Mouse (Mus musculus) MEL (cell line): ENCODE data around the gene Epb41l5. TPM values are rescaled to one million over a fixed set of nuclear protein-coding genes. Genes with fewer than 3 reads are reported as not detected.

Source experiments
- DNase-seq: peaks from one replicate; pipeline ENCODE4 v3.0.0; 2011; ENCODE audit warnings: low read depth, low spot score
- H3K27ac ChIP-seq: 2 replicates; pipeline ENCODE4 v1.5.1; 2012; ENCODE audit warnings: low read depth, mild to moderate bottlenecking, control low read depth, low read length, moderate library complexity; ENCODE audit not compliant: control insufficient read depth
- H3K27me3 ChIP-seq, 2 experiments: fragments of 150-350 bp in 1 of 2; sonication (generic) in 1 of 2; 2 replicates each; pipeline ENCODE4 v1.6.1; 2012; ENCODE audit warnings: low read length in 2 of 2, mild to moderate bottlenecking in 2 of 2, improper control_type of control experiment in 1 of 2, moderate library complexity in 1 of 2; ENCODE audit not compliant: insufficient read depth in 2 of 2, control insufficient read depth in 1 of 2
- H3K36me3 ChIP-seq, 2 experiments: 2 replicates each; pipeline ENCODE4 v1.6.1; 2012 to 2014; ENCODE audit warnings: low read length in 2 of 2, improper control_type of control experiment in 1 of 2, inconsistent platforms in 1 of 2, mild to moderate bottlenecking in 1 of 2; ENCODE audit not compliant: insufficient read depth in 2 of 2, control insufficient read depth in 1 of 2
- H3K4me1 ChIP-seq, 2 experiments: fragments of 150-350 bp in 1 of 2; sonication (generic) in 1 of 2; 2 replicates each; pipeline ENCODE4 v1.6.1; 2012; ENCODE audit warnings: low read length in 2 of 2, improper control_type of control experiment in 1 of 2, mild to moderate bottlenecking in 1 of 2; ENCODE audit not compliant: insufficient read depth in 2 of 2, control insufficient read depth in 1 of 2
- H3K4me3 ChIP-seq, 2 experiments: fragments of 150-350 bp in 1 of 2; sonication (generic) in 1 of 2; 2 replicates each; pipeline ENCODE4 v1.5.1; 2012; ENCODE audit warnings: low read depth in 2 of 2, low read length in 2 of 2, mild to moderate bottlenecking in 2 of 2, moderate library complexity in 2 of 2, control low read depth in 1 of 2, improper control_type of control experiment in 1 of 2; ENCODE audit not compliant: control insufficient read depth in 1 of 2, insufficient read depth in 1 of 2
- H3K79me2 ChIP-seq: 2 replicates; pipeline ENCODE4 v1.6.1; 2012; ENCODE audit warnings: mild to moderate bottlenecking, low read length, moderate library complexity; ENCODE audit not compliant: control insufficient read depth, poor library complexity, insufficient read depth
- H3K9ac ChIP-seq: 2 replicates; pipeline ENCODE4 v1.6.1; 2012; ENCODE audit warnings: low read depth, mild to moderate bottlenecking, control low read depth, low read length, moderate library complexity; ENCODE audit not compliant: control insufficient read depth, poor library complexity, severe bottlenecking
- H3K9me3 ChIP-seq: fragments of 150-350 bp; sonication (generic); replicated peaks from 2 replicates; pipeline ENCODE4 v1.6.1; 2012; ENCODE audit warnings: mild to moderate bottlenecking, low read length, improper control_type of control experiment, moderate library complexity; ENCODE audit not compliant: insufficient read depth
- BHLHE40 ChIP-seq: IDR thresholded peaks from 2 replicates; pipeline ENCODE4 v1.6.1; 2012; ENCODE audit warnings: low read depth, mild to moderate bottlenecking, inconsistent platforms, low read length, improper control_type of control experiment, borderline replicate concordance
- CHD2 ChIP-seq: IDR thresholded peaks from 2 replicates; pipeline ENCODE4 v1.6.1; 2011; ENCODE audit warnings: low read length, improper control_type of control experiment
- CTCF ChIP-seq, 3 experiments: IDR thresholded peaks in 2 of 3; conservative IDR thresholded peaks in 1 of 3; 2 replicates each; pipeline ENCODE4 v1.5.1; 2011 to 2012; ENCODE audit warnings: low read length in 3 of 3, low read depth in 2 of 3, mild to moderate bottlenecking in 2 of 3, improper control_type of control experiment in 1 of 3, inconsistent platforms in 1 of 3, mixed read lengths in 1 of 3, moderate library complexity in 1 of 3; ENCODE audit not compliant: control insufficient read depth in 1 of 3, insufficient read depth in 1 of 3, poor library complexity in 1 of 3, severe bottlenecking in 1 of 3
- E2F4 ChIP-seq: IDR thresholded peaks from 2 replicates; pipeline ENCODE4 v1.6.1; 2011; ENCODE audit warnings: low read depth, low read length, improper control_type of control experiment, borderline replicate concordance
- ELF1 ChIP-seq: IDR thresholded peaks from 2 replicates; pipeline ENCODE4 v1.6.1; 2014; ENCODE audit warnings: low read depth, mild to moderate bottlenecking, inconsistent platforms, low read length, improper control_type of control experiment, moderate library complexity
- EP300 ChIP-seq, 2 experiments: IDR thresholded peaks; 2 replicates each; pipeline ENCODE4 v1.6.1; 2011; ENCODE audit warnings: improper control_type of control experiment in 2 of 2, low read length in 2 of 2, low read depth in 1 of 2, mild to moderate bottlenecking in 1 of 2
- GABPA ChIP-seq: IDR thresholded peaks from 2 replicates; pipeline ENCODE4 v1.6.1; 2012; ENCODE audit warnings: low read depth, mild to moderate bottlenecking, inconsistent platforms, low read length, improper control_type of control experiment, moderate library complexity
- GATA1 ChIP-seq: IDR thresholded peaks from 2 replicates; pipeline ENCODE4 v1.6.1; 2011; ENCODE audit warnings: low read depth, low read length, improper control_type of control experiment
- HCFC1 ChIP-seq: IDR thresholded peaks from 2 replicates; pipeline ENCODE4 v1.6.1; 2012; ENCODE audit warnings: low read depth, mild to moderate bottlenecking, inconsistent platforms, low read length, improper control_type of control experiment, moderate library complexity
- JUND ChIP-seq: IDR thresholded peaks from 2 replicates; pipeline ENCODE4 v1.6.1; 2011; ENCODE audit warnings: low read depth, mild to moderate bottlenecking, improper control_type of control experiment, low read length
- MEF2A ChIP-seq: IDR thresholded peaks from 2 replicates; pipeline ENCODE4 v1.6.1; 2014; ENCODE audit warnings: low read depth, mild to moderate bottlenecking, inconsistent platforms, low read length, improper control_type of control experiment; ENCODE audit not compliant: poor library complexity, insufficient replicate concordance, severe bottlenecking; ENCODE audit errors: extremely low read depth
- MXI1 ChIP-seq: IDR thresholded peaks from 2 replicates; pipeline ENCODE4 v1.6.1; 2011; ENCODE audit warnings: mild to moderate bottlenecking, low read depth, low read length, improper control_type of control experiment
- MYB ChIP-seq: IDR thresholded peaks from 2 replicates; pipeline ENCODE4 v1.6.1; 2011; ENCODE audit warnings: mild to moderate bottlenecking, low read depth, low read length, improper control_type of control experiment
- NELFE ChIP-seq: IDR thresholded peaks from 2 replicates; pipeline ENCODE4 v1.6.1; 2011; ENCODE audit warnings: low read depth, low read length, improper control_type of control experiment
- POLR2AphosphoS5 ChIP-seq: IDR thresholded peaks from 2 replicates; pipeline ENCODE4 v1.6.1; 2012; ENCODE audit warnings: low read depth, borderline replicate concordance, mild to moderate bottlenecking, inconsistent platforms, low read length, moderate library complexity, mixed read lengths
- RAD21 ChIP-seq: IDR thresholded peaks from 2 replicates; pipeline ENCODE4 v1.6.1; 2011; ENCODE audit warnings: mild to moderate bottlenecking, low read depth, low read length, improper control_type of control experiment
- RCOR1 ChIP-seq: IDR thresholded peaks from 2 replicates; pipeline ENCODE4 v1.6.1; 2012; ENCODE audit warnings: low read depth, mild to moderate bottlenecking, inconsistent platforms, low read length, improper control_type of control experiment
- SIN3A ChIP-seq: IDR thresholded peaks from 2 replicates; pipeline ENCODE4 v1.6.1; 2012; ENCODE audit warnings: low read length, improper control_type of control experiment, inconsistent platforms
- TCF12 ChIP-seq: IDR thresholded peaks from 2 replicates; pipeline ENCODE4 v1.6.1; 2014; ENCODE audit warnings: low read depth, mild to moderate bottlenecking, inconsistent platforms, low read length, improper control_type of control experiment, moderate library complexity
- USF2 ChIP-seq, 2 experiments: IDR thresholded peaks; 2 replicates each; pipeline ENCODE4 v1.6.1; 2011 to 2012; ENCODE audit warnings: improper control_type of control experiment in 2 of 2, low read length in 2 of 2, borderline replicate concordance in 1 of 2, inconsistent platforms in 1 of 2, low read depth in 1 of 2, mild to moderate bottlenecking in 1 of 2; ENCODE audit not compliant: insufficient read depth in 1 of 2
- ZNF384 ChIP-seq: IDR thresholded peaks from 2 replicates; pipeline ENCODE4 v1.6.1; 2012; ENCODE audit warnings: low read depth, mild to moderate bottlenecking, inconsistent platforms, low read length, improper control_type of control experiment
- polyA plus RNA-seq, 2 experiments: library from polyadenylated mRNA; stranded (reverse) in 1 of 2; unstranded in 1 of 2; fragments of >175 nt in 1 of 2; fragments of >200 nt in 1 of 2; gene quantifications; 2 replicates each; pipeline versions ENCODE4 v1.2.1 to v1.2.4; 2012; ENCODE audit warnings: low replicate concordance in 2 of 2, low read depth in 1 of 2; ENCODE audit not compliant: insufficient read length in 2 of 2, insufficient read depth in 1 of 2, missing spikeins in 1 of 2
- total RNA-seq: library from RNA; depleted of rRNA; stranded (reverse); fragments of 300-350 nt; gene quantifications from 2 replicates; pipeline ENCODE4 v1.2.3, GENCODE M21; 2012

The Epb41l5 gene
- total and polyA plus RNA-seq, 3 experiments = 7.0 to 8.8 TPM; not detected in 1

DNA sequence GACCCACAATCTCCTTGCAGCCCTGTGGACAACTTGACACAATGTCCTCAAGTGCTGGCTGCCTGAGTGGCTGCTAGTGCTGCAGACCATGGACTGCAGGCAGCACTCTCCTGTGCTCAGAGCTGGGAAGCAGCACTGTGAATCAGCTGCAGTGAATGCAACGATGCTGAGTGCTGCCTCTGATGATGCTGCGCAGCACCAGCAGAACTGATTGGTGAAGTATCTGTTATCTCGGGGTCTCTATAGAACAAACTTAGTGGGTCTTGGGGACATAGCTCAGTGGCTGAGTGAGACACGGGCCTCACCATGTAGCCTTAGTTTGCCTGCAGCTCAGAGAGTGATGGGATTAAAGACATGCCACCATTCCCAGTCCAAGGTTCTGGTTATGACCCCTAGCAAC is 103.1 kb downstream of the Epb41l5 start:
- no peak for DNase-seq
- Histone ChIP-seq H3K4me3 (no peak overlapping the region), H3K79me2 (no peaks in the 10 kb centered on the region), H3K27ac (no peak overlapping the region), H3K27me3 (no peaks in the 10 kb centered on the region), H3K9ac (no peak overlapping the region), H3K4me1 (no peaks in the 10 kb centered on the region), H3K9me3 (no peaks in the 10 kb centered on the region), H3K36me3 (no peaks in the 10 kb centered on the region; a peak in 1 of 4 replicates)
- TF ChIP-seq POLR2AphosphoS5 = no peak

DNA sequence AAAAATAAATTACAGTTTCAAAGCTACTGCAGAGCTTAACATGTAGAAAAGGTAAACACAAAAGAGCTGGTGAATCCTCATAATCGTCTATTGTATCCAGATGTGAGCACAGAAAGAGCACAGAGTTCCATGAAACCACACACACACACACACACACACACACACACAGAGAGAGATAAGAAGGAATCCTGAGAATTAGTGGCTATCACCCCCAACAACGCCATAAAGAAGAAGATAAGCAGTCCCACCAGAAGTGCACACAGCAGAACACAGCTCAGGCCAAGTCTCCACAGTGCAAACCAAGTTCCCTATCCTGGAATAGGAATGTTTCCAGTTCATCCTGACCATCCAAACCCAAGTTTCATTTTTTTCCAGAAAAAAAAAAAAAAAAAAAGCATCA is 103.6 kb downstream of the Epb41l5 start:
- Histone ChIP-seq H3K79me2 (no peaks in the 10 kb centered on the region), H3K4me1 (no peaks in the 10 kb centered on the region), H3K9me3 (no peaks in the 10 kb centered on the region), H3K27ac (no peak overlapping the region), H3K9ac (no peak overlapping the region), H3K36me3 (no peaks in the 10 kb centered on the region; a peak in 1 of 4 replicates), H3K4me3 (no peak overlapping the region)
- DNase-seq = no peak
- TF ChIP-seq GATA1 (peak; percentile 62), HCFC1 (no peak)
- TF ChIP-seq, all 39 proteins: peak for 1
- no peaks in the 10 kb centered on the region for H3K27me3 ChIP-seq

DNA sequence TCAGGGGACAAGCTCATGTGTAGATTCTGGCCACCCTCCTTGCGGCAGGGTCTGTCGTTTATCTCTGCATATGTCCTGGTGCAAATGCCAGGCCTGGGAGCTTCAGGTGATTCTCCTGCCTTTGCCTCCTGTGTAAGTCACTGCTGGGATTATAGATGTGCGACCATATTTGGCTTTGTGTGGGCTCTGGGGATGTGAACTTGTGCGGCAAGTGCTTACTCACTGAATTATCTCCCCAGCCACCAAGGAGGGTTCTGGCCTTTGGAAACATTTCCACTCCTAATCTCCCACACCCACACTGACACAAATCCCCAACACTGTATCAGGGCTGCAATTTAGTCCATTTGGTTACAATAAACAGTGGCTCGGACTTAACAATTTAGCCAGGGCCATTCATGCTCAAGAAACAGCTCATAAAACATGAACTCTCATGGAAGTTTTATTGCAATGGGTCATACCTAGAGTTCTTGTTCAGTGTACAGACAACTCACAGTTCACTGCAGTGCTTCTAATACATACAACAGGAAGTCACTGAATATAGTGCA is 104.1 kb downstream of the Epb41l5 start:
- DNase-seq = no peak
- no peaks in the 10 kb centered on the region for H3K27me3 ChIP-seq
- TF ChIP-seq CHD2 (no peak), RAD21 (no peak), ELF1 (no peak)
- H3K79me2 ChIP-seq = no peaks in the 10 kb centered on the region
- H3K36me3 ChIP-seq = no peaks in the 10 kb centered on the region; a peak in 1 of 4 replicates
- no peaks in the 10 kb centered on the region for H3K4me1 ChIP-seq
- no peak overlapping the region for H3K9ac ChIP-seq
- no peak overlapping the region for H3K27ac ChIP-seq
- no peaks in the 10 kb centered on the region for H3K9me3 ChIP-seq
- no peak overlapping the region for H3K4me3 ChIP-seq

DNA sequence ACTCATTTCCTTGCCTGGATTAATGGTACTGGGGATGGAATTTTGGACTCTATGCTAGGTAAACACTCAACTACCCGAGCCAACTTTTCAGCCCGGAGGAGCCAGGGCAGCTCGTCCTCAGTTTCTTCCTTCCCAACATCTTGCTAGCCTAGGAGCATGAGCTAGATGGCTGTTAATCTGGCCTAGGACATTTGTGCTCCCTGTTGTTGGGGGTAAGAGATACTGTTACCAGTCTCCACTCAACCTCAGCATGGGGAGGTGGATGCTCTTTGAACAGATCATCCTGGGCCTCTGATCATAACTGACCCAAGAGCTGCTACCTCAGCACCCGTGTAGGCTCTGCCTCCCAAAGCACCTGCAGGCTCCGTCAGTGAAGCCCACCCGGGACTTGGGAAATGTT is 105.5 kb downstream of the Epb41l5 start:
- Histone ChIP-seq H3K27me3 (no peaks in the 10 kb centered on the region), H3K4me1 (no peaks in the 10 kb centered on the region), H3K36me3 (no peaks in the 10 kb centered on the region; a peak in 1 of 4 replicates), H3K9ac (no peak overlapping the region), H3K27ac (no peak overlapping the region), H3K79me2 (no peaks in the 10 kb centered on the region), H3K9me3 (no peaks in the 10 kb centered on the region), H3K4me3 (no peak overlapping the region)
- DNase-seq = no peak
- TF ChIP-seq BHLHE40 (no peak), SIN3A (no peak), NELFE (no peak), MYB (no peak), MEF2A (no peak), CTCF (IDR thresholded peaks at IDR 0.05 in 2 of 3, conservative IDR thresholded peaks at IDR 0.05 in 1 of 3; ENCODE audit: control insufficient read depth in 1 of 3, insufficient read depth in 1 of 3, low read depth in 2 of 3, low read length in 3 of 3, poor library complexity in 1 of 3, severe bottlenecking in 1 of 3) (no peak), RCOR1 (no peak), EP300 (IDR thresholded peaks at IDR 0.05; ENCODE audit: low read depth in 1 of 2, low read length in 2 of 2) (no peak), TCF12 (no peak), RAD21 (no peak), ZNF384 (no peak), GABPA (no peak), USF2 (IDR thresholded peaks at IDR 0.05; ENCODE audit: borderline replicate concordance in 1 of 2, insufficient read depth in 1 of 2, low read depth in 1 of 2, low read length in 2 of 2) (no peak), JUND (no peak), MXI1 (no peak), E2F4 (no peak), HCFC1 (no peak)
